Mouse (Mus musculus): ENCODE measurements around the gene Tmem37. TPM values are rescaled to one million over a fixed set of nuclear protein-coding genes. Genes with fewer than 3 reads are reported as not detected.
A peak's percentile ranks its signal among the peaks of the same experiment; 100 is the strongest.

Tmem37 gene
- total RNA-seq (2014; fragmentation: Nextera tagmentation): not detected in 2 replicates
- not detected in 2 replicates for total RNA-seq (2017)

DNA sequence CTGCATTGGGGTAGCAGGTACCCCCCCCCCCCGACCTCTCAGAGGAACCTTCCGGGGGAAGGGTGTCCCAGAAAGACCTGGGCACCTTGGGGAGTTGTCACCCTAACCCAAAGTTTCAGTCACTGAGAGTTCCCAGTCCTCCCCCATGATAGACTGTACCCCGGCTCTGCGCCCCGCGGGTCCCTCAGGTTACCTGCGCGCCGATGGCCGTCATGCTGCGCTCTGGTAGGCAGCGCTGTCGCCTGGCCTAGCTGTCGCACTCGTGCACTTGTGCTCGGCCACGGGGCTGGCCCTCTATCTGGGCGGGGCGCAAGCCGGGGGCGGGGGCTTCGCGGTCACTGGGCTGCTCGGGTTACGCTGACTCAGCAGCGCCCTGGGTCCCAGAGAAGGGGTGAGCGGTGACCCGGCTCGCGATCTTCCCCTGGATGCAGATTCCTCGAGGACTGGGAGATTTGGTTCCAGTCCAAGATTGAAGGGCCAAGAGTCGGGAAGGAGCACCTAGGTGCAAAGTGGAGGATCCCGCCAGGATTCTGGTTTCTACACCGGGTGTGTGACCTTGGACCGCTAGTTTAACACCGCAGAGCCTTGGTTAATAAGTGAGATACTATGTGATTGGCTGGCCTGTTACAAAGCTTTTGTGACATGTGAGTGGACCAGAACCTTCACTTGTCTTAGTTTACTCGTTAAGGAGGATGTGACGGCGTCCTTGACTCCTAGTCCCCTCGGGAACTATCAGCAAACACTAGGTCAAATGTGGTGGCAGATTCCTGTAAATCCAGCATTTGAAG is at the start of gene Tmem37:
TSS of gene Tmem37 (minus strand) at position 556 of the 788 bp plus-strand sequence.
- ATAC-seq (replicated peaks; ENCODE audit: low FRiP score, low TSS enrichment, poor library complexity, severe bottlenecking): peak; percentile 68

- no peak for ATAC-seq (replicated peaks; ENCODE audit: low FRiP score, low TSS enrichment, poor library complexity, severe bottlenecking)
These were observed 48.9 kb upstream of the Tmem37 start for GRCm38 (mm10) chr1:120122634-120123383.

DNA sequence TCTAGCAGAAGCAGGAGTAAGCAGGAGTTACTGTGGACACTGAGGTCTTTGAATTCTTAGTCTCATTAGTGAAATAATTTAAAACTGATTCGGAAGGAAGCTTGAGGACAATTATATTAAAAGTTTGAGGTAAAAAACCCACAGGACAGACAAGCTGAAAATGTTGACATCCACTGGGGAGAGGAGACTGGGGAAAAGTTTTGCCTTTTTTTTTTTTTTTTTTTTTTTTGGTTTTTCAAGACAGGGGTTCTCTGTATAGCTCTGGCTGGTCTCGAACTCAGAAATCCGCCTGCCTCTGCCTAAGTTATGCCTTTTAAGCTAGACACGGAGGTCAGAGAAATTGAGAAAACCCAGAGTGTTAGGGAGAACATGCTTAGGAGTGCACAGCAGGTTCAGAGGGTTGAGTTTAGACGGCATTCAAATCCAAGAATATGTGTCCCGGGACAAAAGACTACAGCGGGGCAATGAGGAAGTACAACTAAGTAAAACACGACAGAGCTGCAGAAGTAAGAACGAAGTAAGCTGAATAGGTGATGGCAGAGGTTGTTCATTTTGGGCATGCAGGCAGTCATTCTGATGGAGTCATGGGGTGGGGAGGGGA is 48.2 kb upstream of the Tmem37 start:
- no peak for ATAC-seq (replicated peaks; ENCODE audit: low FRiP score, low TSS enrichment, poor library complexity, severe bottlenecking)

- peak; percentile 95 for ATAC-seq (replicated peaks; ENCODE audit: low FRiP score, low TSS enrichment, poor library complexity, severe bottlenecking)
These were observed 47.3 kb upstream of the Tmem37 start, which contains the start of the genes Dbi and 3110009E18Rik for GRCm38 (mm10) chr1:120120969-120121811. Gene Dbi (minus strand): TSS chr1:120121078. Gene 3110009E18Rik (plus strand): TSS chr1:120121187.

- peak; percentile 25 for ATAC-seq (replicated peaks; ENCODE audit: low FRiP score, low TSS enrichment, poor library complexity, severe bottlenecking)
These were observed 46.5 kb upstream of the Tmem37 start for GRCm38 (mm10) chr1:120120141-120120968.

- no peak for ATAC-seq (replicated peaks; ENCODE audit: low FRiP score, low TSS enrichment, poor library complexity, severe bottlenecking)
These were observed 45.5 kb upstream of the Tmem37 start for GRCm38 (mm10) chr1:120119389-120119788.

DNA sequence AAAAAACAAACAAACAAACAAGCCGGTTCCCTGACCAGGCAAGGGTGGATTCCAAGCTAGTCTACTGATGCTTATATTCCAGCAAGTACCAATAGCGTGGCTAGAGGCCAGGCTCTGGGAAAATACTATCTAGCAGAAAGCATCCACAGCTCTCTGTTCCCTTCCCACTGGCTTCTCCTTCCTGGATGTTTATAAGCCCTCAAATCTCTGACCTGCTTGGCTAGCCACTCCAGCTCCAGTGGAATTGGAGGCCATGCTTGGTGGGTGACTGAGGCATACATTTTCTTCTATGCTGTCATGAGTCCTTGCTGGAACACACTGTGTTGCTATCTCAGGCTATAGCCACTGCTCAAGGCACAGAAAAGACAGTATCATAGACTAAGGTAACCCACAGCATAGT is 45.0 kb upstream of the Tmem37 start:
- no peak for ATAC-seq (replicated peaks; ENCODE audit: low FRiP score, low TSS enrichment, poor library complexity, severe bottlenecking)

DNA sequence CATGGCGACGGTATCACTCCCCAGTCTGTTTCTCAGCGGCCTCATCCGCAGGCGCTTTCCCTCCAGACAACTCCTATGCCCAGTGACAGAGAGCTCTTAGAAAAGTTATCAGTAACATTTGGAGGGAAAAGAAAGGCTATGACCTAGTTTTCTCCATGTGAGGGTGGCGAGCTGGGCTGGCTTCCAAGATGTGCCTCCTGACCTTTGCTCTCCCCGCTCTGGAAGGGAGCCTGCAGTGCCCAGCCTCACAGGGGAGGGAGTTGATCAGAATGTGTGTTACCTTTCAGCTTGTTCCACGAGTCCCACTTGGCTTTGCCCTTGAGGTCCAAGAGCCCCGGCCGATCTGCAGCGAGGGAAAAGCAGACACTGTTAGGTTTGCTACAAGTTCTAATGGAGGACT is 42.2 kb upstream of the Tmem37 start:
- no peak for ATAC-seq (replicated peaks; ENCODE audit: low FRiP score, low TSS enrichment, poor library complexity, severe bottlenecking)

GRCm38 (mm10) chr1:120115671-120116081 is 41.8 kb upstream of the Tmem37 start:
- no peak for ATAC-seq (replicated peaks; ENCODE audit: low FRiP score, low TSS enrichment, poor library complexity, severe bottlenecking)

DNA sequence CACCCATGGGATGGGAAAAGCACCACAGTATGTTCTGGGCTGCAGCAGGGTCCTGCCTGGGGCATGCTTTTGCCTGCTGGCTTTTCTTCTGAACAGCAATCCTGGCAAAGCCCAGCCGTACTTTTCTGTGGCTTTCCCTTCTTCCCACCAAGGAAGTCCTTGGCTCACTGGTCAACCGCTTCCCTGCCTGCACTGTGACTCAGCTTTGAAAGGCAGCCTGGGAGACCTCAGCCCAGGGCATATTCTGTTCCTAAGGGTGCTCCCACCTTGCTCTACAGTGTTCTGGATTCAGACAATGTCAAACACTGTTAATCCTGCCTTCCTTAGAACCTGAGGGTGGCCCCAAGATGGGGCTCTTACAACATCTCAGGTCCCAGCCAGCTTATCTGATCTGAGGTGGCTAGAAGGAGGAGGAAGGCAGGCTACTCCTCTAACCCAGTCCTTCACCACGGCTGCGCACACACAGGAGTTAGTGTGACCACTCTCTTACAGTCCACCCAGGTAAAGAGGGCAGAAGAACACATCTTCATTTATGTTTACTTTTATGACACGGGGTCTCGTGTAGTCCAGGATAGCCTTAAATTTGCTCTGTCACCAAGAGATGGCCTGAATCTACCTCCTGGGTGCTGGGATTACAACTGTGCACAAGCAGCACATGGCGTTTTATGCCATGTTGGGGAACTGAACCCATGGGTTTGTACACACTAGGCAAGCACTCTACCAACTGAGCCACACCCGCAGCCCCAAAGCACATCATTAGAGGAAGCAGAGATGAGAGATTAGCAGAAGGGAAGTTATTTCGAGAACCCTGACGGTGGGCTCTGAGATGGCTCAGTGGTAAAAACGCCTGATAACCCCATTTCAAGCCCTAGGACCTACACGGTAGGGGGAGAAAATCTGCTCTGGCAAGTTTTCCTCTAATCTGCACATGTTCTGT is 38.6 kb upstream of the Tmem37 start:
- ATAC-seq (replicated peaks; ENCODE audit: low FRiP score, low TSS enrichment, poor library complexity, severe bottlenecking): peak; percentile 66

- ATAC-seq (replicated peaks; ENCODE audit: low FRiP score, low TSS enrichment, poor library complexity, severe bottlenecking): no peak
These were observed 37.9 kb upstream of the Tmem37 start for GRCm38 (mm10) chr1:120111766-120112165.

- no peak for ATAC-seq (replicated peaks; ENCODE audit: low FRiP score, low TSS enrichment, poor library complexity, severe bottlenecking)
These were observed 36.0 kb upstream of the Tmem37 start for GRCm38 (mm10) chr1:120109741-120110432.

GRCm38 (mm10) chr1:120105556-120105959 is 31.7 kb upstream of the Tmem37 start:
- peak; percentile 85 for ATAC-seq (replicated peaks; ENCODE audit: low FRiP score, low TSS enrichment, poor library complexity, severe bottlenecking)

DNA sequence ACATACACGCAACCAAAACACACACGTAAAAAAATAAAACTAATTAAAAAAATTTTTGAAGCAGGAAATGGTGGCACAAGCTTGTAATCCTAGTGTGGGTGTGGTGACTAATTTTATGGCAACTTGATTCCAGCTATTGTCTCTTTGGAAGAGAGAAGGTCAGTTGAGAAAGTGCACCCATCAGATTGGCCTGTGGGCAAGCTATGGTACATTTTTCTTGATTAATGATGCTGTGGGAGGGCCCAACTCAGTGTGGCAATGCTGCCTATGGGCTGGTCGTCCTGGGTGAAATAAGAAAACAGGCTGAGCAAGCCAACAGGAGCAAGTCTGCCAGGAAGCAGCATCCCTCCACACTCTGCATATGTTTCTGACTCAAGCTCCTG is 27.3 kb upstream of the Tmem37 start:
- ATAC-seq (replicated peaks; ENCODE audit: low FRiP score, low TSS enrichment, poor library complexity, severe bottlenecking): no peak

DNA sequence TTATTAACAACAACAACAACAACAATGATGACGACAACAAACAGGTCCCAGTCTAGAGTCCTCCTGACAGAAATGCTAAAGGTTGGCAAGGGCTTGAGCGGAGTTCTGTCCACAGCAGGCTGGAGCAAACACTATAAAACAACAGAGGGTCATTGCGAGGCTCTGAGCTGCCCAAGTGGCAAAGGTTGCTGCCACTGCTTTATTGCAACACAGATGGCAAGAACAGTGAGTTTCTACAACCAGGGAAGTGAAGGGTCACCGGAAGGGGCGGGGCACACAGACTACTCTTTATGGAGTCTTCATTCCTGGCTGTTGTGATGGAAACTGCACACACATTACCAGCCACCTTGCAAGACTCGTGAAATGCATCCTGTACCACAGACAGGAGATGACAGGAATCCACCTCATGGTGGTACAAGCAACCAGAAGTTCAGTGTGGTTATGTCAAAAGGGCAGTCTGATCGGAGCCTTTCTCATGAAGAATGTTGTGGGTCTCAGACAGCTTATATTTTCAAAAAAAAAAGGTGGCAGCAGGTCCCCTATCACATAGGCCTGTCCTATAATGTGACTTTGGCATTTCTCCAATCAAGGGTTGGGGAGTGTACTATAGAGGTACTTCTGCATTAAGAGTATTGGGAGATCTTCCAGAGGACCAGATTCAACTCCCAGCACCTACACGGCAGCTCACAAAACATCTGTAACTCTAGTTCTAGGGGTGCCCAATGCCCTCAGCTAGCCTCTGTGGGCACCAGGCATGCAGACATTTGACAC is 26.8 kb upstream of the Tmem37 start:
- no peak for ATAC-seq (replicated peaks; ENCODE audit: low FRiP score, low TSS enrichment, poor library complexity, severe bottlenecking)

GRCm38 (mm10) chr1:120099483-120099882 is 25.6 kb upstream of the Tmem37 start:
- ATAC-seq (replicated peaks; ENCODE audit: low FRiP score, low TSS enrichment, poor library complexity, severe bottlenecking): no peak

Data from megakaryocyte-erythroid progenitor cell, adult 5-6 weeks (primary cell).